Mouse (Mus musculus): ENCODE measurements at regions not wholly inside any gene's neighbourhood (a gene's known extent, or its start where the extent isn't known, plus 50 kb on each side); places are given as distances from the start of the nearest gene placed in this dataset.

DNA sequence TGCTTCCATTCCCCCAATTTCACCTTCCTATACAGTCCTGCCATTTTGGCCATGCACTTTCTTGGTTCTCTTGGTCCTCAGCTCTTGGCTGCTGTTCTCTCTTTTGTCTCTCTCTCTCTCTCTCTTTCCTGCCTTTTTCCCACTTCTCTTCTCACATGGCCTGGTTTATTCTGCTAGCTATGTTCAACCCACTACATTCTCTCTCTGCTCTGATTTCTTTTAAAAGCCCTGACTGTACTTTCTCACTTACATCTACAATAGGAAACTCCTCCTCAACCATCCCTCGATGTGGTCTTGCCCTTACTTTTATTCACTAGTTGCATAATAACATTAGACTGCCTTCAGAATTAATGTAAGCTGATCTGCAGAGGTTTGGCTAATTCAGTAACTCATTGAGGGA, 495.2 kb upstream of the Etaa1 start:
- Histone ChIP-seq H3K36me3 (ENCODE audit: control insufficient read depth, insufficient read depth, low read length) (no peaks in the 10 kb centered on the region), H3K4me3 (ENCODE audit: low read depth, low read length) (no peak overlapping the region), H3K27ac (ENCODE audit: low read length) (no peak overlapping the region), H3K27me3 (ENCODE audit: control insufficient read depth, insufficient read depth, low read length) (no peaks in the 10 kb centered on the region), H3K9me3 (ENCODE audit: control insufficient read depth, low read depth, low read length) (no peaks in the 10 kb centered on the region), H3K4me2 (replicated peaks; ENCODE audit: low read depth, low read length) (no peak overlapping the region), H3K4me1 (ENCODE audit: control insufficient read depth, insufficient read depth, low read length) (no peaks in the 10 kb centered on the region), H3K9ac (replicated peaks; ENCODE audit: low read depth, low read length) (no peak overlapping the region)
- ATAC-seq (ENCODE audit: insufficient number of reproducible peaks, insufficient read depth, low FRiP score, low read depth) = no peak
- WGBS = 71% methylated on average over 1 of the region's 1 CpGs

DNA sequence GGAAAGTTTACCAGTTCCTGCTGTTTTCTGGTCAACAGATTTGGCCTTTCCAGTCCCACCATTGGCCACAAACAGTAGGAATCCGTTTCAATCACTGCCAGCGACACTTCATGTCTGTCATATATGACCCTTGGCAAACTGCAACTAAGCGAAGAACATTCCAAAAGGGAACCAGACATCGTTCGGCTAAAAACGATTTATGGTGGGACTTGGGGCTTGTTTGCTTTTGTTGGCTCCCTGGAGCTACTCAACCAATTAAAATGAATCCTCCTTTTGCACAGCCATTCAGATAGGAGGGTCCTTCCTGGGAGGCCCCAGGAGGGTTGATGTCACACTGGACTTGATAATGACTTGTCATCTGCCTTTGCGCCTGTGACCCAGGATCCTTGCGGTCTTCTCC, 490.9 kb upstream of the Etaa1 start:
- Histone ChIP-seq H3K9ac (replicated peaks; ENCODE audit: low read depth, low read length) (no peak overlapping the region), H3K4me2 (replicated peaks; ENCODE audit: low read depth, low read length) (no peak overlapping the region), H3K4me3 (ENCODE audit: low read depth, low read length) (no peak overlapping the region), H3K36me3 (ENCODE audit: control insufficient read depth, insufficient read depth, low read length) (no peaks in the 10 kb centered on the region), H3K27me3 (ENCODE audit: control insufficient read depth, insufficient read depth, low read length) (no peaks in the 10 kb centered on the region), H3K4me1 (ENCODE audit: control insufficient read depth, insufficient read depth, low read length) (no peaks in the 10 kb centered on the region), H3K27ac (ENCODE audit: low read length) (no peak overlapping the region), H3K9me3 (ENCODE audit: control insufficient read depth, low read depth, low read length) (no peaks in the 10 kb centered on the region)
- no peak for ATAC-seq (ENCODE audit: insufficient number of reproducible peaks, insufficient read depth, low FRiP score, low read depth)
- 76% methylated on average over 8 of the region's 8 CpGs for WGBS

DNA sequence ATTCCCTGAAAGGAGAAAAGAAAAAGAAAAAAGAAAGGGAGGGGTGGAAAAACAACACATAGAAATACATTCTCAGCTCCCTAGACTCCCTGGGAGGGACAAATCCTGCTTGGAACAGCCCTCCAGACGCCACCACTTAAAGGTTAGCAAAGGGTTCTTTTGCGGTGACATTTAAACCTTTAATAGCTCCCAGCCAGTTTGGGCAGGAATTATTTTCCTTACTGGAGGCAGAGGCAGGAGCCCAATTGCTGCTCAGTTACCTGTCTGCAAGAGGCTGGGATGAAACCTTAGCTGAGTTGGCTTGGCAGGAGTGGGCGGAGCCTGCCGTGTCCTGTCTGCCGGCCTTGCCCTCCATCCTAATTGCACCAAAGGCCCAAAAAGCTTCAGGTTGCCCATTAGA, 490.4 kb upstream of the Etaa1 start:
- no peak overlapping the region for H3K9ac ChIP-seq (replicated peaks; ENCODE audit: low read depth, low read length)
- H3K9me3 ChIP-seq (ENCODE audit: control insufficient read depth, low read depth, low read length) = no peaks in the 10 kb centered on the region
- WGBS = 48% methylated on average over 5 of the region's 5 CpGs
- no peak overlapping the region for H3K27ac ChIP-seq (ENCODE audit: low read length)
- no peaks in the 10 kb centered on the region for H3K4me1 ChIP-seq (ENCODE audit: control insufficient read depth, insufficient read depth, low read length)
- H3K4me3 ChIP-seq (ENCODE audit: low read depth, low read length) = no peak overlapping the region
- no peak for ATAC-seq (ENCODE audit: insufficient number of reproducible peaks, insufficient read depth, low FRiP score, low read depth)
- H3K4me2 ChIP-seq (replicated peaks; ENCODE audit: low read depth, low read length) = no peak overlapping the region
- H3K27me3 ChIP-seq (ENCODE audit: control insufficient read depth, insufficient read depth, low read length) = no peaks in the 10 kb centered on the region
- no peaks in the 10 kb centered on the region for H3K36me3 ChIP-seq (ENCODE audit: control insufficient read depth, insufficient read depth, low read length)

DNA sequence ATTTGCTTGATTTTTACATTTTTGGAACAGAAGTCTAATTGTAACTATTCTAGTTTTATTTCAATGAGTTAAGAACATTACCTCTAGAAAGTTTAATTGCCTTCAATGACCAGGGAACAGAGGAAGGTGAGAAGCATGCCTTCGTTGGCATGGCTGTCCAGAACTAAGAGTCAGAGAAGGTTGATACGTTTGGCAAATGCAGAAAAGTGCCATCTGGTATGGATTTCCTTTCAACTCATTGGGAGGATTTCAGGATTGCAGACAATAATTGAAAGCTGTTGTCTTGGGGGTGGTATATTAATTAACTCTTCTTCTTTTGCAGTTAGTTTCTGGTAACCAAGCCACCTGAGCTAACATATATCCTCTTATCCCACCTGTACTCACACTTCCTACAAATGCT, 489.5 kb upstream of the Etaa1 start:
- H3K4me2 ChIP-seq (replicated peaks; ENCODE audit: low read depth, low read length) = no peak overlapping the region
- no peak for ATAC-seq (ENCODE audit: insufficient number of reproducible peaks, insufficient read depth, low FRiP score, low read depth)
- no peak overlapping the region for H3K4me3 ChIP-seq (ENCODE audit: low read depth, low read length)
- WGBS = 81% methylated on average over 2 of the region's 2 CpGs
- H3K27me3 ChIP-seq (ENCODE audit: control insufficient read depth, insufficient read depth, low read length) = no peaks in the 10 kb centered on the region
- H3K9me3 ChIP-seq (ENCODE audit: control insufficient read depth, low read depth, low read length) = no peaks in the 10 kb centered on the region
- H3K9ac ChIP-seq (replicated peaks; ENCODE audit: low read depth, low read length) = no peak overlapping the region
- H3K27ac ChIP-seq (ENCODE audit: low read length) = no peak overlapping the region
- H3K36me3 ChIP-seq (ENCODE audit: control insufficient read depth, insufficient read depth, low read length) = no peaks in the 10 kb centered on the region
- no peaks in the 10 kb centered on the region for H3K4me1 ChIP-seq (ENCODE audit: control insufficient read depth, insufficient read depth, low read length)

DNA sequence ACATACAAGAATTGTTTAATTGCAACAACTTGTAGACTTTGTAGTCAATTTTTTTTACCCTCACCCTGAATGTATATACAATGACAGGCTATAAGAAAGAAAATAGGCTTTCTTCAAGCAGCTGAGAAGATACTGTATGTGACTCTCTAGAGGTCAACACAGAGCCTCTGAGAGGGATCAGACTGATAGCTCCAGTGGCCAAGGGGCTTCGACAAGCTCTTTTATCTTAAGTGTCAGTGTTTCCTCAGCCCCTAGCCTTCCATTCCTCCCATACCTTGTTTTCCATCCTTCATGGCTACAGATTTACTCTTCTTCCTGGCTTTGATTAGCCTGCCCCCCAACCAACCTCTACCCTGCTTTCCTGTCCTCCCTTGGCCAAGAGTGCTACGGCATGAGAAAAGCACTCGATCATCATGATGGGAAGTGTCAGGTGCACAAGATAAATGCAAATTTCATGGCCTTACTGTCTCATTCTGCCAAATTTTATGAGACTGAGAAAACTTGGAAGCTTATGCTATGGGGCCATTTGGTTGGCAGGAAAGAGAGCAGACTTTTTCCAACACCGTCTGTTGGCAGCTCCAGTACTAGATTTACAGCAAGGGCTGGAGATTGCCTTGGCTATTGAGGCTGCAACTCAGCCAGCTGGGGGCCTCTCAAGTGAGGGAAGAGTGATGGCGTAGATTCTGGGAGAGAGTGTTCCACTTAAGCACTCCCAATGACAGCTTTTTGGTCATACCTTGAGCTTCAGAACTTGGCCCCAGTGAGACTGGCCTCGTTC, 484.3 kb upstream of the Etaa1 start:
- Histone ChIP-seq H3K9me3 (ENCODE audit: control insufficient read depth, low read depth, low read length) (no peaks in the 10 kb centered on the region), H3K4me1 (ENCODE audit: control insufficient read depth, insufficient read depth, low read length) (no peaks in the 10 kb centered on the region), H3K27ac (ENCODE audit: low read length) (no peak overlapping the region), H3K4me3 (ENCODE audit: low read depth, low read length) (no peak overlapping the region), H3K27me3 (ENCODE audit: control insufficient read depth, insufficient read depth, low read length) (no peaks in the 10 kb centered on the region), H3K9ac (replicated peaks; ENCODE audit: low read depth, low read length) (no peak overlapping the region), H3K36me3 (ENCODE audit: control insufficient read depth, insufficient read depth, low read length) (no peaks in the 10 kb centered on the region), H3K4me2 (replicated peaks; ENCODE audit: low read depth, low read length) (no peak overlapping the region)
- ATAC-seq (ENCODE audit: insufficient number of reproducible peaks, insufficient read depth, low FRiP score, low read depth) = no peak
- 45% methylated on average over 6 of the region's 6 CpGs for WGBS

DNA sequence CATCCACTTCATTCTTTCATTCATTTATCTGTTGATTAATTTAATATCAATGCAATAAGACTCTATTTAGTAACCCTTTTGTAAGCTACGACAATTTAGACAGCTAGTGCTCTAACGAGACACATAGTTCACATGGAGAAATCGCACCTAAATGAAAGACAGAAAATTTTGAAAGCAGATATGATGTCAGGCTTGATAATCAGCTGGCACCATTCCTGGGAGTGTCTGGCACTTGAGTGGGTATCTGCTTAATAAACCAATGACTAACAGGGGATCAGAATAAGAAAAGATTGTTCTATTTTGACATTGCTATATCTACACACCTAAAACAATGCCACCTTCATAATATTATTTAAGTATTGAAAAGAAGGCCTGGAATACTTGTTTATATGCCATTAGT, 467.4 kb upstream of the Etaa1 start:
- Histone ChIP-seq H3K27me3 (ENCODE audit: control insufficient read depth, insufficient read depth, low read length) (no peaks in the 10 kb centered on the region), H3K4me3 (ENCODE audit: low read depth, low read length) (no peak overlapping the region), H3K4me2 (replicated peaks; ENCODE audit: low read depth, low read length) (no peak overlapping the region), H3K9me3 (ENCODE audit: control insufficient read depth, low read depth, low read length) (no peaks in the 10 kb centered on the region), H3K9ac (replicated peaks; ENCODE audit: low read depth, low read length) (no peak overlapping the region), H3K36me3 (ENCODE audit: control insufficient read depth, insufficient read depth, low read length) (no peaks in the 10 kb centered on the region), H3K27ac (ENCODE audit: low read length) (no peak overlapping the region), H3K4me1 (ENCODE audit: control insufficient read depth, insufficient read depth, low read length) (no peaks in the 10 kb centered on the region)
- 90% methylated on average over 3 of the region's 3 CpGs for WGBS
- ATAC-seq (ENCODE audit: insufficient number of reproducible peaks, insufficient read depth, low FRiP score, low read depth) = no peak

DNA sequence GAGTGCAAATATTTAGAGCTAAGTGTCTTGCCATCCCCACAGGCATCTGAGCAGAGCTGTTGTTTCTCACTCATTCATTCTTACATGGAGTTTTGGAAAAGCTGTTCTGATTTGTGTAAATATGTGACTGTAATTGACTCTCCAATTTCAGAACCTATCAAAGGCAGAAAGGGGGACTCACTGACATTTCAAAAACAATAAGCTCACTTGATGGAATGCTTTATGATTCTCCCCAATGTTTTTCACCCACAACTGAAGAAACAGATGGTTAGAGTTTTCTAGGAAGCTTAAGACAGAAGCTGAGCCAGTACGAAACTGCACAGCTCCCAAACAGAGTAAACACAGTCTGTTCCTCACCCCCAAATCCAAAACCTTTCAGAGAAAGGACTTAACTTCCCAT, 460.1 kb upstream of the Etaa1 start:
- no peaks in the 10 kb centered on the region for H3K27me3 ChIP-seq (ENCODE audit: control insufficient read depth, insufficient read depth, low read length)
- H3K4me2 ChIP-seq (replicated peaks; ENCODE audit: low read depth, low read length) = no peak overlapping the region
- no peak for ATAC-seq (ENCODE audit: insufficient number of reproducible peaks, insufficient read depth, low FRiP score, low read depth)
- no peaks in the 10 kb centered on the region for H3K9me3 ChIP-seq (ENCODE audit: control insufficient read depth, low read depth, low read length)
- no peaks in the 10 kb centered on the region for H3K36me3 ChIP-seq (ENCODE audit: control insufficient read depth, insufficient read depth, low read length)
- WGBS = 81% methylated on average over 1 of the region's 1 CpGs
- no peak overlapping the region for H3K27ac ChIP-seq (ENCODE audit: low read length)
- H3K9ac ChIP-seq (replicated peaks; ENCODE audit: low read depth, low read length) = no peak overlapping the region
- H3K4me1 ChIP-seq (ENCODE audit: control insufficient read depth, insufficient read depth, low read length) = no peaks in the 10 kb centered on the region
- H3K4me3 ChIP-seq (ENCODE audit: low read depth, low read length) = no peak overlapping the region

DNA sequence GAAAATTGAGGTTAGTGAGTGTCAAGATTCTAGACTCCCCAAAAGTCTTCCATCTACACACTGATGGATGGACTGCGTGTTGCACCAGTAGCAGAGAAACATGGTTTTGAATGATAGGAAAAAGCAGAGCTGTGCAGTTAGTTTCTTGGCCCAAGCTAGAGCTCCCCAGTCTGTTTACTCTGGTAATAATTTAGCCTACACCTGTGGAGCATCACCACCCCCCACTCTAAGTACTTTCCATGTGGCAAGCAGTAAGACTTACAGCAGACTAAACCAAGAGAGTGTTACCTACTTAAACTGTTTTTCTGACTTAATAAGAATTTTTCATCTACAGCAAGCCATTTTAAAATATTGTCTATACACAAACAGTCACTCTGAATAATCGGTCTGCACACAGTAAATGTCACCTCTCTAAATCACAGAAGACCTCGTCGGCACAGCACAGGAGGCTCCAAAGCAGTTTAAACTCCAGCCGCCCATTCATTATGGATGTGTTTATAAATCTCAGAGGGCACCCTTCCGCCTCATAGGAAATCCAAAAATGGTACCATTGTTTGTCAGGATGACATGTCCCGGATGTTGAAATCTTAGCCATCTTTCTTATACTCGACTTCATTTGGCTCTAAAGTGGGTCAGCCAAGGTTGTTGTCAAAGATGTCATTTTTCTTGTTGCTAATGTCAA, 454.5 kb upstream of the Etaa1 start:
- 21% methylated on average over 8 of the region's 8 CpGs for WGBS
- no peak overlapping the region for H3K9ac ChIP-seq (replicated peaks; ENCODE audit: low read depth, low read length)
- H3K4me3 ChIP-seq (ENCODE audit: low read depth, low read length) = no peak overlapping the region
- H3K27me3 ChIP-seq (ENCODE audit: control insufficient read depth, insufficient read depth, low read length) = no peaks in the 10 kb centered on the region
- no peak overlapping the region for H3K4me2 ChIP-seq (replicated peaks; ENCODE audit: low read depth, low read length)
- no peaks in the 10 kb centered on the region for H3K4me1 ChIP-seq (ENCODE audit: control insufficient read depth, insufficient read depth, low read length)
- no peak overlapping the region for H3K27ac ChIP-seq (ENCODE audit: low read length)
- no peak for ATAC-seq (ENCODE audit: insufficient number of reproducible peaks, insufficient read depth, low FRiP score, low read depth)
- no peaks in the 10 kb centered on the region for H3K36me3 ChIP-seq (ENCODE audit: control insufficient read depth, insufficient read depth, low read length)
- H3K9me3 ChIP-seq (ENCODE audit: control insufficient read depth, low read depth, low read length) = no peaks in the 10 kb centered on the region

DNA sequence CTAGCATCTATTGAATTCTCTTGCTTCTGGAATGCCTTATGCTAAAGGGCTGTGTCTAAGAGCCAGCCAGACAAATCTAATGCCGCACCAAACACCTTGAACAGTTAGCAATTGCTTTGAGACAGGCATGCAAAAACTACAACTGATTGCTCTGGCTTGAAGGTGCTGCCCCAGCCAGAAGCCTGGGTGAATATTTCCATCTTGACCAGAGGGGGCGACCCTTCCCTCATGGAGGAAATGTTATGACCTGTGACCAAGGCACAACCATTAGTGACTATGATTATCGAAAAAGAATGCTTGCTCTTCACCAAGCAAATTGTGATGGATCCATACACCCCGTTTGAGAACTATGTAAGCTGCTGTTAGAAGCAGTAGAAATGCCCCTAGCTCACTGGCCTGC, 445.9 kb upstream of the Etaa1 start:
- Histone ChIP-seq H3K27ac (ENCODE audit: low read length) (no peak overlapping the region), H3K4me3 (ENCODE audit: low read depth, low read length) (no peak overlapping the region), H3K9me3 (ENCODE audit: control insufficient read depth, low read depth, low read length) (no peaks in the 10 kb centered on the region), H3K27me3 (ENCODE audit: control insufficient read depth, insufficient read depth, low read length) (no peaks in the 10 kb centered on the region), H3K9ac (replicated peaks; ENCODE audit: low read depth, low read length) (no peak overlapping the region), H3K4me2 (replicated peaks; ENCODE audit: low read depth, low read length) (no peak overlapping the region), H3K4me1 (ENCODE audit: control insufficient read depth, insufficient read depth, low read length) (no peaks in the 10 kb centered on the region), H3K36me3 (ENCODE audit: control insufficient read depth, insufficient read depth, low read length) (no peaks in the 10 kb centered on the region)
- no peak for ATAC-seq (ENCODE audit: insufficient number of reproducible peaks, insufficient read depth, low FRiP score, low read depth)
- WGBS = 69% methylated on average over 4 of the region's 4 CpGs
